ENCODE assay signal across 8 mouse cellular contexts in the genomic region with DNA sequence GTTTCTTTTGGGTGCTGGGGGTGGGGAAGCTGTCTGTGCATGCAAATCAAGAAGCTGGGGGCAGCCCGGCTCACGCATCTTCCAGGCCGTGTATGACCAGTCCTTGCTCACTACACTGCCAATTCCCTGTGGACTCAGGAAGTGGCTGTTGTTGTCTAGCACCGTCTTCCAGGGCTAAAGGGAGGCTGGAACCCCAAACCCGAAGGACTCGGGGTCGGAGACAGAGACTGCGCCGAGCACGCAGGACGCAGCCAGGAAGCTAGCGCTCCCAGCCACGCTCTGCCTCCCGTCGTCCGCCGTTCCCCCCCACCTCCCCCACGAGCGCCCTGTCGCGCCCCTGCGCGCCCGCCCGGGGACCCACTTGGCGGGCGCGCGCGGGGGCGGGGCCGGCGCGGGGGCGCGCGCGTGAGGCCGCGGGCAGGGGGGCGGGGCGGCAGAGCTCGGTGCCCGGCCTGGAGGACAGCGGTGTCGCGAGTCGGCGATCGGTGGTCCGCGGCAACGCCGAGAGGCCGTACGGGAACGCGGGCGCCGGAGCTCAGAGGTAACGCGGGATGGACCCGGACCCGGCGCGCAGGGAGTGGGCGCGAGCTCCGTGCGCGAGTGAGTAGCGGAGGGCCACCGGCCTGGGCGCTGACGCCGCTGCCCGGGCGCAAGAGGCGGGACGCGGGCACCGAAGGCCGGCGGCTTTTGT. TPM values are rescaled to one million over a fixed set of nuclear protein-coding genes. Genes with fewer than 3 reads are reported as not detected.
A peak's percentile ranks its signal among the peaks of the same experiment; 100 is the strongest.
DNase-seq lines count a peak whose midpoint lies in the region; ATAC-seq and TF ChIP-seq lines count a peak whose summit lies in the region.

TSS of gene Hp1bp3 (plus strand) at position 97 of the 691 bp plus-strand sequence.

- H3K27me3 ChIP-seq in limb, embryonic 13.5 days = no peaks in the 10 kb centered on the region
- H3K27me3 ChIP-seq in midbrain, embryonic 15.5 days (replicated peaks) = no peaks in the 10 kb centered on the region

- peak; percentile 66 for ATAC-seq in limb, embryonic 13.5 days (ENCODE audit: low FRiP score, low read depth)
- ATAC-seq in midbrain, embryonic 15.5 days (replicated peaks) = peak; percentile 82

- peak within 1 kb of the TSS; percentile 94 for H3K4me2 ChIP-seq in limb, embryonic 13.5 days (replicated peaks)
- peak within 1 kb of the TSS; percentile 79 for H3K4me2 ChIP-seq in midbrain, embryonic 15.5 days

- peaks cover 14% of the 10 kb centered on the region for H3K36me3 ChIP-seq in limb, embryonic 13.5 days
- H3K36me3 ChIP-seq in midbrain, embryonic 15.5 days (replicated peaks) = no peaks in the 10 kb centered on the region

- DNase-seq in B cell, adult 2 months = peak; percentile 73 to 76
- peak; percentile 85 to 88 for DNase-seq in heart, adult 9 months (ENCODE audit: low spot score in 2 of 2)
- DNase-seq in kidney, adult 9 months = peak; percentile 80
- peak; percentile 82 to 84 for DNase-seq in spleen, postnatal 10 days (ENCODE audit: low spot score in 2 of 2)

- peak; percentile 62; the same call in 1 of the 2 replicates for TF ChIP-seq POLR2A in bone marrow, adult 2 months (IDR thresholded peaks at IDR 0.05; ENCODE audit: borderline replicate concordance, control insufficient read depth, low read depth, low read length)
- TF ChIP-seq POLR2A in embryonic fibroblast, embryonic 13.5 days (IDR thresholded peaks at IDR 0.05; ENCODE audit: low read depth, low read length) = peak; percentile 77

- H3K9me3 ChIP-seq in limb, embryonic 13.5 days = no peaks in the 10 kb centered on the region
- no peaks in the 10 kb centered on the region for H3K9me3 ChIP-seq in midbrain, embryonic 15.5 days

- peak within 1 kb of the TSS; percentile 96 for H3K27ac ChIP-seq in bone marrow, adult 2 months (ENCODE audit: control insufficient read depth, insufficient read depth, low read depth, low read length, poor library complexity)
- H3K27ac ChIP-seq in embryonic fibroblast, embryonic 13.5 days (ENCODE audit: insufficient read depth, low read length) = peak within 1 kb of the TSS; percentile 95
- peak within 1 kb of the TSS; percentile 98 for H3K27ac ChIP-seq in limb, embryonic 13.5 days
- peak within 1 kb of the TSS; percentile 100 for H3K27ac ChIP-seq in midbrain, embryonic 15.5 days

- no peak for TF ChIP-seq CTCF in bone marrow, adult 2 months (IDR thresholded peaks at IDR 0.05; ENCODE audit: control insufficient read depth, insufficient read depth, low read length)
- TF ChIP-seq CTCF in embryonic fibroblast, embryonic 13.5 days (IDR thresholded peaks at IDR 0.05; ENCODE audit: borderline replicate concordance, insufficient read depth, low read length) = no peak

- H3K4me1 ChIP-seq in bone marrow, adult 2 months (ENCODE audit: control insufficient read depth, insufficient read depth, low read length) = peaks cover 6% of the 10 kb centered on the region; the same call in 1 of the 2 replicates
- peaks cover 5% of the 10 kb centered on the region; the same call in 1 of the 2 replicates for H3K4me1 ChIP-seq in embryonic fibroblast, embryonic 13.5 days (ENCODE audit: control insufficient read depth, insufficient read depth, low read length)
- peaks cover 28% of the 10 kb centered on the region for H3K4me1 ChIP-seq in limb, embryonic 13.5 days
- peaks cover 35% of the 10 kb centered on the region for H3K4me1 ChIP-seq in midbrain, embryonic 15.5 days

- under 1% methylated on average over 68 of the region's 84 CpGs for WGBS in bone marrow, adult 2 months
- under 1% methylated on average over 61 of the region's 84 CpGs for WGBS in limb, embryonic 13.5 days
- WGBS in midbrain, embryonic 15.5 days = 1% methylated on average over 63 of the region's 84 CpGs

- peak within 1 kb of the TSS; percentile 99 for H3K9ac ChIP-seq in limb, embryonic 13.5 days
- H3K9ac ChIP-seq in midbrain, embryonic 15.5 days = peak within 1 kb of the TSS; percentile 96

- peak within 1 kb of the TSS; percentile 94 for H3K4me3 ChIP-seq in bone marrow, adult 2 months (replicated peaks; ENCODE audit: control insufficient read depth, low read depth, low read length)
- H3K4me3 ChIP-seq in embryonic fibroblast, embryonic 13.5 days (ENCODE audit: insufficient read depth, low read length) = peak within 1 kb of the TSS; percentile 95
- peak within 1 kb of the TSS; percentile 97 for H3K4me3 ChIP-seq in limb, embryonic 13.5 days
- peak within 1 kb of the TSS; percentile 90 for H3K4me3 ChIP-seq in midbrain, embryonic 15.5 days

RNA-seq across cellular contexts. Expression of gene Hp1bp3, which starts in this region (rescaled TPM):
- polyA plus RNA-seq in bone marrow, adult 2 months (2011; ENCODE audit: insufficient read depth, insufficient read length, low replicate concordance, missing spikeins) = 116 and 226 TPM in 2 replicates
- polyA plus RNA-seq in embryonic fibroblast, embryonic 13.5 days (2011; ENCODE audit: insufficient read length, low read depth, missing spikeins) = 110 and 153 TPM in 2 replicates
- polyA plus RNA-seq in limb, embryonic 13.5 days (2015; fragmentation: Nextera tagmentation; extraction: Ambion mirVana) = 202 and 222 TPM in 2 replicates
- 205 and 219 TPM in 2 replicates for polyA plus RNA-seq in midbrain, embryonic 15.5 days (2015; fragmentation: Nextera tagmentation; extraction: Ambion mirVana)

Comparison
In these comparisons a context has a peak if more than half of its experiments do, and no peak if none do; other contexts are left out.
1. Peak in every context shown above with its lines: DNase-seq, ATAC-seq, H3K4me3 ChIP-seq and H3K27ac ChIP-seq.